Mouse (Mus musculus) embryonic facial prominence, embryonic 13.5 days (tissue): ENCODE measurements around the gene Dapp1. TPM values are rescaled to one million over a fixed set of nuclear protein-coding genes. Genes with fewer than 3 reads are reported as not detected.
"Not testable (repeated sequence)": the region's sequence is repeated elsewhere in the genome, so short reads cannot be mapped to it uniquely, and the experiment has no call there.

Experiments used
- ATAC-seq: fragments of 200-750 bp; cut with Nextera tagmentation; 2 replicates; pipeline ENCODE4 v1.8.0; 2017; ENCODE audit warnings: low read depth; ENCODE audit not compliant: insufficient number of reproducible peaks, insufficient read depth, low FRiP score, low TSS enrichment
- H3K27ac ChIP-seq: fragments of 300-500 bp; sonication (generic); 2 replicates; pipeline ENCODE4 v1.5.1; 2015; ENCODE audit warnings: moderate library complexity, mild to moderate bottlenecking, inconsistent platforms
- H3K27me3 ChIP-seq: fragments of 300-500 bp; sonication (generic); 2 replicates; pipeline ENCODE4 v1.6.1; 2015; ENCODE audit warnings: mild to moderate bottlenecking, inconsistent platforms
- H3K36me3 ChIP-seq: fragments of 300-500 bp; sonication (generic); 2 replicates; pipeline ENCODE4 v1.6.1; 2015; ENCODE audit warnings: mild to moderate bottlenecking, inconsistent platforms
- H3K4me1 ChIP-seq: fragments of 300-500 bp; sonication (generic); 2 replicates; pipeline ENCODE4 v1.6.1; 2015; ENCODE audit warnings: inconsistent platforms
- H3K4me2 ChIP-seq: fragments of 300-500 bp; sonication (generic); 2 replicates; pipeline ENCODE4 v1.6.1; 2015; ENCODE audit warnings: moderate library complexity, mild to moderate bottlenecking, inconsistent platforms
- H3K4me3 ChIP-seq: fragments of 300-500 bp; sonication (generic); 2 replicates; pipeline ENCODE4 v1.5.1; 2015; ENCODE audit warnings: mild to moderate bottlenecking, inconsistent platforms
- H3K9ac ChIP-seq: fragments of 300-500 bp; sonication (generic); 2 replicates; pipeline ENCODE4 v1.6.1; 2015; ENCODE audit warnings: mild to moderate bottlenecking, inconsistent platforms
- H3K9me3 ChIP-seq: fragments of 300-500 bp; sonication (generic); 2 replicates; pipeline ENCODE4 v1.6.1; 2016; ENCODE audit warnings: inconsistent platforms
- WGBS: fragments of 180-500 bp; shearing (Covaris S2); methylation state at CpG from one replicate; pipeline ENCODE4 v1.1.7; 2015; ENCODE audit warnings: mixed read lengths; 5-methylcytosine and 5-hydroxymethylcytosine counted together
- polyA plus RNA-seq: library from polyadenylated mRNA; unstranded; fragments of >200 nt; fragmentation: Nextera tagmentation; extraction: Ambion mirVana; gene quantifications from 2 replicates; pipeline ENCODE4 v1.2.1, GENCODE M21; 2015

Dapp1 gene
- polyA plus RNA-seq, 1 experiment from 2014 or later = 5.9 TPM

DNA sequence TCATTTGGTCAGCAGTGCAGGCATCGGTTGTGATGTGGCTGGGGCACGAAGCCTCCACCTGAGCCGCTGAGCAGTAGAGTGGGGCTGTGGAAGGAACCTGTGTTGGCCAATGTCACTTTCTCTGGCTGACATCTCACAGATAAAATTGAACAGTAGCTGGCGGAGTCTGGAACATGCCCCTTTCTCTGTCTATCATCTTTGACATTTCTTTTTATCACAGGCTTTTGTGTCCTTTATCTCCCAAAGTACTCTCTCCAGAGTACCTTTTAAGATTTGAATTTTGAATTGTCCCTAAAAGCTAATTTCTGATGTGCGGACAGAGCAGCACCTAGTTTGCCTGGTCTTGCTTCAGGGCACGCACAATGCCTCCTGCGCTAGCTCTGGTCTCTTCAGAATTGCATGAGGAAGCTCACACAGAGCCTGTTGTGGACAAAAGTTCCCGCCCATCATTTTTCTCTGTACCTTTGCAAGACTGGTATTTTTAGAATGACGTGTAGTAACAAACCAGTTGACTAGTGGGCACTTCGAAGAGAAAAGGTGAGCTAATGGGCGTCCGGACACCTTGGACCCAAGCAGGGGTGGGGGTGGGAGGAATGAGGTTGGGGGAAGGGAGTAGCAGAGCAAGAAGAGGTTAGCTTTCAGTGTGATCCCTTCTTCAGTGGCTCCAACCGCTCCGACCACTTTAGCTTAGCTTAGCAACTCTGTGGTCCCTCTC is 13.1 kb downstream of the Dapp1 start:
- H3K4me3 ChIP-seq = no peak overlapping the region
- no peak overlapping the region for H3K4me2 ChIP-seq
- H3K4me1 ChIP-seq = no peaks in the 10 kb centered on the region
- no peak overlapping the region for H3K27ac ChIP-seq
- H3K9me3 ChIP-seq = no peaks in the 10 kb centered on the region
- H3K9ac ChIP-seq = no peak overlapping the region
- no peak for ATAC-seq
- H3K36me3 ChIP-seq = no peaks in the 10 kb centered on the region
- 84% methylated on average over 14 of the region's 14 CpGs for WGBS
- no peaks in the 10 kb centered on the region for H3K27me3 ChIP-seq

DNA sequence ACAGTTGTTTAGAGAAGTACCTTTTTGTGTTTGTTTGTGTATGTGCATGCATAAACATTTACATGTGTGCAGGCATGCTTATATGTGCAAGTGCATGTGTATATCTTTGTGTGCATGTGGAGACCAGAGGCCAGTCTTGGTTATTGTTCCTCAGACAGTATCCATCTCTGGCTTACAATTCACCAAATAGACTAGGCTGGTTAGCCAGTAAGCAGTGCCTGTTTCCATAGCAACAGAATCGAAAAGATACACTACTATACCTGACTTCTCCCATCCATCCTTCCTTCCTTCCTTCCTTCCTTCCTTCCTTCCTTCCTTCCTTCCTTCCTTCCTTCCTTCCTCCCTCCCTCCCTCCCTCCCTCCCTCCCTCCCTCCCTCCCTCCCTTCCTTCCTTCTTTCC is 17.3 kb downstream of the Dapp1 start:
- not testable (repeated sequence) for H3K4me2 ChIP-seq, H3K9me3 ChIP-seq, H3K27me3 ChIP-seq, H3K36me3 ChIP-seq, H3K9ac ChIP-seq, ATAC-seq, H3K4me1 ChIP-seq, H3K27ac ChIP-seq, H3K4me3 ChIP-seq
- 77% methylated on average over 1 of the region's 1 CpGs for WGBS

DNA sequence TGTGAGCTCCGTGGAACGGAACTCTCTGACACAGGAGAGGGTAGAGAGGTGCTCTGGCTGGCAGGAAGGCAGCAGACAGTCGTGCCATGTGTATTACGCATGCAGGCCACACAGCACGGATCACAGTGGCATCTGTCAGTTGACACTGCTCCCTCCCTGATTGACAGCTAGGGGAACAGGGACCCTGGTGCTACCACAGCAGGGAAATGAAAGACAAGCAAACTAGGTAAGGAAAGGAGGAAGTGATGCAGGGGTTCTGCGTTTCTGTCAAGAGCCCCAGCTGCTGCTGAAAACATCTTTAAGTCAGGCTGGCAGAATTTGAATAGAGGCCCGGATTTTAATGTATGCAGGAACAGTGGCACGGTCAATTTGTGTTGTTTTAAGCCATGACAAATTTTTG is 17.8 kb downstream of the Dapp1 start:
- H3K9me3 ChIP-seq = no peaks in the 10 kb centered on the region
- no peaks in the 10 kb centered on the region for H3K36me3 ChIP-seq
- no peak overlapping the region for H3K27ac ChIP-seq
- H3K4me1 ChIP-seq = no peaks in the 10 kb centered on the region
- no peak overlapping the region for H3K4me2 ChIP-seq
- H3K4me3 ChIP-seq = no peak overlapping the region
- no peak for ATAC-seq
- H3K9ac ChIP-seq = no peak overlapping the region
- WGBS = 68% methylated on average over 8 of the region's 8 CpGs
- H3K27me3 ChIP-seq = no peaks in the 10 kb centered on the region

DNA sequence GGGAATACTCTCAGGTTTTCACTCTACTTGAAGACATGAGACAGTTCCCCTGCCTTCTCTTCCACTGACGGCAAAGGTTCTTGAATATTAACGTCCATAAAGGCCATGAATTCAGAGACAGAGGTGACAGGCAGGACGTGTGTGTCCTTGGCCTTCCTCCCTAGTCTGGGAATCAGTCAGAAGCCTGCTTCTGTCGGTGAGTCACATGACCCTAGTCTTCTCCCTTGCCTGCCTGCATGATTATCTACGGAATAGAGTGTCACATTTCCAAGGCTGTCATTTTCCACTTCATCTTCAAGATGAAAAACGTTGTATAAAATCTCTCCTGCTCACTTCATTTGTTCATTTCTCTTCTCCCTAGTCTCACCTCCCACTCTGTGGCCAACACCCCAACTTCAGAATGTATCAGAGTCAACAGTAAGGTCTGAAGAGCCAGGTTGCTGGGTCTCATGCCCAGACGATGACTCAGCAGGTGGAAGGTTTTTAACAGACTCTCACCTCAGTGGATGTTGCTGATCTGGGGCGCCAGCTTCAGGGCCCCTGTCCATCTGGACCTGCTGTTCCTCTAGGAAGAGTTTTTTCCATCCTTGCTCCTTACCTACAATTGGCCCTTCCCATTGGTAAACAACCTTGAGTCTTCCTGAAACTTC is 19.5 kb downstream of the Dapp1 start:
- Histone ChIP-seq H3K9me3 (no peaks in the 10 kb centered on the region), H3K27ac (no peak overlapping the region), H3K9ac (no peak overlapping the region), H3K4me3 (no peak overlapping the region), H3K36me3 (no peaks in the 10 kb centered on the region), H3K4me1 (no peaks in the 10 kb centered on the region), H3K27me3 (no peaks in the 10 kb centered on the region), H3K4me2 (no peak overlapping the region)
- no peak for ATAC-seq
- WGBS = 62% methylated on average over 8 of the region's 8 CpGs

DNA sequence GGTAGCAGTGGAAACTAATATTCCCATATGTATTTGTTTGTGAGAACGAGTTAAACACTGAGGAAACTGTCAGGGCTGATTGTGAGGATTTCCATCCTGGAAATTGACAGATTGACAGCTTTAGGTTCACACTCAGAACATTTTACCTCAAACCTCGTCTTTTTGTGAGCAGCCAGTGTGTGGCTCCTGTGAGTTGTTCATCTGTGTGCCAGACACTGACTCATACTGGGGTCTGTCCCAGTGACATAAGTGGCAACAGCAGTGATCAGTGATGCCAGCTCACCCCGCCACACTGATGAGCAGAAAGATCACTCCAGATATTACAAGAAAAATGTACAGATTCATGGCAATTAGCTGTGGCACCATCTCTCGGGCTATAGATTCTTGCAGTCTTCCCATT is 21.9 kb downstream of the Dapp1 start:
- WGBS = 70% methylated on average over 4 of the region's 4 CpGs
- H3K27ac ChIP-seq = no peak overlapping the region
- H3K9ac ChIP-seq = no peak overlapping the region
- no peak for ATAC-seq
- H3K4me3 ChIP-seq = no peak overlapping the region
- peaks cover 14% of the 10 kb centered on the region for H3K4me1 ChIP-seq
- H3K4me2 ChIP-seq = no peak overlapping the region
- H3K9me3 ChIP-seq = no peaks in the 10 kb centered on the region
- no peaks in the 10 kb centered on the region for H3K27me3 ChIP-seq
- H3K36me3 ChIP-seq = no peaks in the 10 kb centered on the region

DNA sequence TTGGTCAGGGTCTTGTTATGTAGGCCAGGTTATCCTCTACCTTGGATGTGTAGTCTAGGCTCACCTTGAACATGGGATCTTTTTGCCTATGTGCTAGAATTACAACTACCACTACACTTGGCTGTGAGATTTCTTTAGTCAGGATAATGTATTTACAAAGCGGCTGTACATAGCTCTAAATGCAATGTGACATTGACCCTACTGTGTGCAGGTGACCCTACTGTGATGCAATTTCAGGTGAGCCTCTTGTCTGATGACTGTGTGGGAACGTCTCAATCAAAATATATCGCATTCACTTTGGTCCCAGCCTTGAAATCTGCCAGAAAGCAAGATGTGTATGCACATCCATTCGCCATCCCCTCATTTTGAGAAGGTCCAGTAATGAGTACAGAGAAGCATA is 23.0 kb downstream of the Dapp1 start:
- Histone ChIP-seq H3K36me3 (no peaks in the 10 kb centered on the region), H3K4me3 (no peak overlapping the region), H3K9ac (no peak overlapping the region), H3K9me3 (no peaks in the 10 kb centered on the region), H3K4me2 (no peak overlapping the region), H3K27me3 (no peaks in the 10 kb centered on the region), H3K27ac (no peak overlapping the region), H3K4me1 (peaks cover 23% of the 10 kb centered on the region)
- WGBS = 93% methylated on average over 4 of the region's 4 CpGs
- ATAC-seq = no peak

DNA sequence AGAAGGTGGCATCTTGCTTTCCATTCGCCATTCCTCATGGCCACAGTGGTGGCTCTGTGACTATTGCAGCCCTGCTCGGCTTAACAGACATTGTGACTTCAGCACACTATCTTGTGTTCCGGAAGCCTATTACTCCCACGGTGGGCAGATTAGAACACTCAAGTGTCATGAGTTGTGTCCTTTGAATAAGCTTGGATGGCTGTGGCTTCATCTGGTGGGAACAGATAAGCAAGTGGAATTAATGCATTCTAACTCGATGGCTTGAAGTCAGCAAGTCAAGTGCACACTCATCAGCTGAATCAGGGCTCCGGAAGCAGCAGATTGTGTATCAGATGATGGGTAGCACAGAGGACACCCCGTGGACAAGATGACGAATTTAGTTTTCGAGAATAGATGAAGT is 23.5 kb downstream of the Dapp1 start:
- no peak for ATAC-seq
- Histone ChIP-seq H3K36me3 (no peaks in the 10 kb centered on the region), H3K9me3 (no peaks in the 10 kb centered on the region), H3K9ac (no peak overlapping the region), H3K4me2 (no peak overlapping the region), H3K27ac (no peak overlapping the region), H3K4me1 (peaks cover 26% of the 10 kb centered on the region), H3K27me3 (no peaks in the 10 kb centered on the region), H3K4me3 (no peak overlapping the region)
- WGBS = 89% methylated on average over 9 of the region's 9 CpGs

DNA sequence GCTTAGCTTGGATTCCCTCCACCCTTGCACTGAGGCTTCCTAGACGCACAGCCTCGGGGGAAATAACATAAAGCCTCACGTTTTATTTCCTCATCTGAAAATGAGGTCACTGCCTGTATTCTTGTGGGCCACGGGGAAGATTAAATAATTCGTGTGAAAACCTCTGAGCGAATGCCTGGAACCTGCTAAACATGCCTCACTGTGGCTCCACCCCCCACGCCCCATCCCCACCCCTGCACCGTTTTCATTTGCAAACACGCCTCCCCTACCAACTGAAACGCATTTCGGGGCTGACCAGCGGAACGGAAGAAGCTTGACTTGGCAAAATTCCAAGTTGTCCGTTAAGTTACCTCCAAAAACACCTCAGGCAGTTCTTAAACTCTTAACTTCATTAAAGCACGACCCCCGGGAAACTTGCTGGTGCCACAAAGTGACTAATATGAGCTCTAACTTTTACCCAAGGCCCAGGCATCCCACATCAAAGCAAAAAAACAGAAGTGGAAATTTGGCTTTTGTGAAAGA is 25.7 kb downstream of the Dapp1 start:
- WGBS = 13% methylated on average over 16 of the region's 16 CpGs
- ATAC-seq = no peak
- H3K27ac ChIP-seq = no peak overlapping the region
- H3K4me1 ChIP-seq = peaks cover 29% of the 10 kb centered on the region
- peak overlapping the region; percentile 53 for H3K4me2 ChIP-seq
- 0 out of 2 replicates have a peak overlapping the region, but pooled peaks have one; percentile 16 for H3K4me3 ChIP-seq
- no peaks in the 10 kb centered on the region for H3K9me3 ChIP-seq
- H3K9ac ChIP-seq = no peak overlapping the region
- no peaks in the 10 kb centered on the region for H3K36me3 ChIP-seq
- H3K27me3 ChIP-seq = no peaks in the 10 kb centered on the region

DNA sequence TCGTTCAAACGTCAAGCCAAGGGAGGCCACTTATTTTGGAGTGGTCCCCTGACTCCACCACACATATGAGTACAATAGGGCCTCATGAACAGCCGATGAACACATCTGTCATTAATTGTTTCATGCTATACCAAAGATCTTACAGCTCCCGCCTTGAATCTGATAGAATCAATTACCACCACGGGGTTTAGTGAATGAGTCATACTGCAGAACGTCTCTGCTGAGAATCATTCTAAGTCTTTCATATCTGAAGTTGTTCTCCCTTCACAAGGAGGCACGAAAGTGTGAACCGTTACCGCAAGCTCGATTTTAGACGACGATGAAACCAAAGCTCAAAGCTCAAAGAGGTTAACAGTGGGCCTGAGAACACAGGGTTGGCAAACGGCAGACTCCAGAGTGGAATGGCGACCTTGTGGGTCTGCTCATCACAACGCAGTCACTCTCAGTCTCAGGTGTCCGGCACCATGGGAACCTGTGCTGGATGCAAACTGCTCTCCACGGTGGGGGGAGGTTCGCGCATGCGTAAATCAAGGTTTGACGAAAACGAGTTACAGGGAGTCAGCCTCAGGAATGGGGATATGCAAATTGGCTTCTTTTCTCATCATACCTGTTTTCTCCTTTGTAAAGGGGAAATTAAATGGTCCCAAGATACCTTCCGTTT is 27.0 kb downstream of the Dapp1 start:
- 0 out of 2 replicates have a peak overlapping the region, but pooled peaks have one; percentile 18 for H3K4me2 ChIP-seq

DNA sequence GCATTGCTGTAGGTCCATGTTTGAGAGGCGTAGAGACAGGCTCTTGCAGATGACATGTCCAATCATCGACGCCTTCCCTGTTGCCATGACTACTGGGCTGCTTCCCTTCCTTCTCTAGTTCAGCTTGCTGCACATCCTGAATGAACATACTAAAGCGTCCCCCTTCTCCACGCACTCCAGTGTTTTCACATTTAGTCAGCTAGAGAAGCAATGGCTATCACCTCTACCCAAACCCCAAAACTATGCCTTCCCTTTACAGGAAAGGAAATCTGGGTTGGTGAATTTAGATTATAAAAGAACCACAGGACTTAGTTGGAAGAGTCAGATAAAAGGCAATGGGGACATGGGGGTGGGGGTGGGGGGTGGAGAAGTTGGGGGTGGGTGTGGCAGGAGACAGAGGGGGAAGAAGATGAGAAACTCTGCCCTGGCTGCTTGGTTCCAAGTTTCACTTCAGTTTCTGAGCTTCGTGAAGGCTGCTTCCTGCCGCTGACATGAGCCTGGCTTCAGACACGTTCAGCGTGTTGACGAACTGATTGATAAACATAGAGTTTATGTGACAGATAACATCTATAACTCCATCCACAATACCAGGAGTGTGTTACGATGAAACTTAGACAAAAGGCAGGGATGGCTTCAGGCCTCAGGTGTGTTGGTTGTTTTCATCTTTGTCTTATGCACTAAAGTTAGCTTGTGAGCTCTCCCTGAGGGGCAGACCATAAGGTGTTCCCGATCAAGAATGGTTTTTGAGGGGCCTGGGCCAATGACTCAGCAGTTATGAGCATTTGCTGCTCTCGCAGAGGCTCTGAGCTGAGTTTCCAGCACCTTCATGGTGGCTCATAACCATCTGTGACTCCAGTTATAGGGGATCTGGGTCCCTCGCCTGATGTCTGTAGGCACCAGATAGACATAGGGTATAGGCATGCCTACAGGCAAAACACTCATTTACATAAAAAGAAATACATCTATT is 28.1 kb downstream of the Dapp1 start:
- no peaks in the 10 kb centered on the region for H3K27me3 ChIP-seq
- H3K4me2 ChIP-seq = no peak overlapping the region
- H3K27ac ChIP-seq = no peak overlapping the region
- no peaks in the 10 kb centered on the region for H3K9me3 ChIP-seq
- no peaks in the 10 kb centered on the region for H3K36me3 ChIP-seq
- no peak for ATAC-seq
- H3K4me1 ChIP-seq = peaks cover 33% of the 10 kb centered on the region
- 74% methylated on average over 14 of the region's 14 CpGs for WGBS
- no peak overlapping the region for H3K4me3 ChIP-seq
- H3K9ac ChIP-seq = no peak overlapping the region

More for the DNA sequence above, 27.0 kb downstream of the Dapp1 start:
- no peaks in the 10 kb centered on the region for H3K27me3 ChIP-seq
- H3K36me3 ChIP-seq = no peaks in the 10 kb centered on the region
- H3K4me1 ChIP-seq = peaks cover 32% of the 10 kb centered on the region
- H3K9ac ChIP-seq = no peak overlapping the region
- H3K4me3 ChIP-seq = no peak overlapping the region
- peak overlapping the region; percentile 18; the same call in 1 of the 2 replicates for H3K27ac ChIP-seq
- no peak for ATAC-seq
- H3K9me3 ChIP-seq = no peaks in the 10 kb centered on the region
- WGBS = 50% methylated on average over 23 of the region's 23 CpGs
